Mouse (Mus musculus) limb, embryonic 11.5 days (tissue): ENCODE results near the gene Ropn1. TPM values are rescaled to one million over a fixed set of nuclear protein-coding genes. Genes with fewer than 3 reads are reported as not detected.
"Not testable (repeated sequence)": the region's sequence is repeated elsewhere in the genome, so short reads cannot be mapped to it uniquely, and the experiment has no call there.

ENCODE experiments used
- ATAC-seq: fragments of 200-750 bp; cut with Nextera tagmentation; 2 replicates; pipeline ENCODE4 v1.8.0; 2017; ENCODE audit warnings: low read depth; ENCODE audit not compliant: insufficient number of reproducible peaks, low FRiP score, low TSS enrichment
- DNase-seq: peaks from one replicate; pipeline ENCODE4 v3.0.0-alpha.2; 2015; ENCODE audit warnings: low spot score
- H3K27ac ChIP-seq: fragments of 300-500 bp; sonication (generic); replicated peaks from 2 replicates; pipeline ENCODE4 v1.5.1; 2014; ENCODE audit warnings: low read depth, mild to moderate bottlenecking, low read length
- H3K27me3 ChIP-seq: fragments of 300-500 bp; sonication (generic); 2 replicates; pipeline ENCODE4 v1.6.1; 2014; ENCODE audit warnings: mild to moderate bottlenecking, low read length, mixed read lengths; ENCODE audit not compliant: control insufficient read depth, insufficient read depth
- H3K36me3 ChIP-seq: fragments of 300-500 bp; sonication (generic); 2 replicates; pipeline ENCODE4 v1.6.1; 2014; ENCODE audit warnings: mild to moderate bottlenecking, low read length, moderate library complexity, mixed read lengths; ENCODE audit not compliant: control insufficient read depth, insufficient read depth
- H3K4me1 ChIP-seq: fragments of 300-500 bp; sonication (generic); 2 replicates; pipeline ENCODE4 v1.6.1; 2014; ENCODE audit warnings: low read length, mixed read lengths; ENCODE audit not compliant: control insufficient read depth, insufficient read depth
- H3K4me2 ChIP-seq: fragments of 300-500 bp; sonication (generic); 2 replicates; pipeline ENCODE4 v1.6.1; 2014; ENCODE audit warnings: low read depth, mild to moderate bottlenecking, moderate library complexity; ENCODE audit not compliant: severe bottlenecking
- H3K4me3 ChIP-seq: fragments of 300-500 bp; sonication (generic); 2 replicates; pipeline ENCODE4 v1.5.1; 2014; ENCODE audit warnings: low read depth, low read length
- H3K9ac ChIP-seq: fragments of 300-500 bp; sonication (generic); 2 replicates; pipeline ENCODE4 v1.6.1; 2014; ENCODE audit warnings: mild to moderate bottlenecking, low read length
- H3K9me3 ChIP-seq: fragments of 300-500 bp; sonication (generic); 2 replicates; pipeline ENCODE4 v1.6.1; 2016; ENCODE audit warnings: low read length; ENCODE audit not compliant: control insufficient read depth
- WGBS: fragments of 180-500 bp; shearing (Covaris S2); extraction: QIAGEN DNeasy Blood & Tissue Kit; methylation state at CpG from one replicate; pipeline ENCODE4 v1.1.7; 2014; 5-methylcytosine and 5-hydroxymethylcytosine counted together
- polyA plus RNA-seq: library from polyadenylated mRNA; unstranded; fragments of >200 nt; fragmentation: Nextera tagmentation; extraction: Ambion mirVana; gene quantifications from 2 replicates; pipeline ENCODE4 v1.2.1, GENCODE M21; 2014

Ropn1 gene
- polyA plus RNA-seq, 1 experiment from 2014 or later: not detected

GRCm38 (mm10) chr16:34694477-34694876, 44.8 kb downstream of the Ropn1 start:
- WGBS: 96% methylated on average over 6 of the region's 7 CpGs

GRCm38 (mm10) chr16:34698721-34699120, 49.0 kb downstream of the Ropn1 start:
- ATAC-seq, H3K4me2 ChIP-seq, H3K27ac ChIP-seq, H3K27me3 ChIP-seq, H3K36me3 ChIP-seq, DNase-seq, H3K4me1 ChIP-seq, H3K9ac ChIP-seq, H3K9me3 ChIP-seq, H3K4me3 ChIP-seq: not testable (repeated sequence)
- 84% methylated on average over 3 of the region's 3 CpGs for WGBS

More at GRCm38 (mm10) chr16:34694477-34694876, 44.8 kb downstream of the Ropn1 start:
- Histone ChIP-seq H3K4me2 (no peak overlapping the region), H3K9ac (no peak overlapping the region), H3K9me3 (no peaks in the 10 kb centered on the region), H3K27me3 (no peaks in the 10 kb centered on the region), H3K27ac (no peak overlapping the region), H3K4me1 (0 out of 2 replicates have a peak, but pooled peaks cover 4% of the 10 kb centered on the region), H3K4me3 (no peak overlapping the region), H3K36me3 (no peaks in the 10 kb centered on the region)
- ATAC-seq (no peak), DNase-seq (no peak)

GRCm38 (mm10) chr16:34700165-34700827, 50.6 kb downstream of the Ropn1 start:
- Histone ChIP-seq H3K9ac (no peak overlapping the region), H3K36me3 (no peaks in the 10 kb centered on the region), H3K4me3 (no peak overlapping the region), H3K27ac (no peak overlapping the region), H3K27me3 (no peaks in the 10 kb centered on the region), H3K9me3 (no peaks in the 10 kb centered on the region), H3K4me2 (no peak overlapping the region), H3K4me1 (no peaks in the 10 kb centered on the region)
- DNase-seq (peak; percentile 83), ATAC-seq (peak; percentile 54; the same call in 1 of the 2 replicates)
- WGBS: 32% methylated on average over 7 of the region's 7 CpGs

- Histone ChIP-seq H3K4me1 (no peaks in the 10 kb centered on the region), H3K27ac (no peak overlapping the region), H3K4me2 (no peak overlapping the region), H3K27me3 (no peaks in the 10 kb centered on the region), H3K9ac (no peak overlapping the region), H3K36me3 (no peaks in the 10 kb centered on the region; the same call in 1 of the 2 replicates), H3K9me3 (no peaks in the 10 kb centered on the region), H3K4me3 (no peak overlapping the region)
- WGBS: 88% methylated on average over 6 of the region's 6 CpGs
- DNase-seq: no peak
- no peak for ATAC-seq
Measured at GRCm38 (mm10) chr16:34700828-34701216, 51.1 kb downstream of the Ropn1 start.

- no peak overlapping the region for H3K9ac ChIP-seq
- H3K27ac ChIP-seq: no peak overlapping the region
- no peak overlapping the region for H3K4me2 ChIP-seq
- ATAC-seq: no peak
- 92% methylated on average over 2 of the region's 2 CpGs for WGBS
- no peak for DNase-seq
- H3K4me3 ChIP-seq: no peak overlapping the region
- peaks cover 2% of the 10 kb centered on the region; the same call in 1 of the 2 replicates for H3K36me3 ChIP-seq
- H3K27me3 ChIP-seq: no peaks in the 10 kb centered on the region
- H3K9me3 ChIP-seq: no peaks in the 10 kb centered on the region
- H3K4me1 ChIP-seq: no peaks in the 10 kb centered on the region
Measured at GRCm38 (mm10) chr16:34706019-34706418, 56.3 kb downstream of the Ropn1 start.

- Histone ChIP-seq H3K27ac (no peak overlapping the region), H3K4me2 (no peak overlapping the region), H3K4me1 (no peaks in the 10 kb centered on the region), H3K36me3 (peaks cover 2% of the 10 kb centered on the region; the same call in 1 of the 2 replicates), H3K27me3 (no peaks in the 10 kb centered on the region), H3K9ac (no peak overlapping the region), H3K4me3 (no peak overlapping the region), H3K9me3 (no peaks in the 10 kb centered on the region)
- WGBS: 93% methylated on average over 7 of the region's 7 CpGs
- no peak for ATAC-seq
- DNase-seq: no peak
Measured at GRCm38 (mm10) chr16:34706487-34706946, 56.8 kb downstream of the Ropn1 start.

- ATAC-seq: no peak
- Histone ChIP-seq H3K27ac (no peak overlapping the region), H3K36me3 (peaks cover 4% of the 10 kb centered on the region; the same call in 1 of the 2 replicates), H3K27me3 (no peaks in the 10 kb centered on the region), H3K4me1 (no peaks in the 10 kb centered on the region), H3K4me3 (no peak overlapping the region), H3K4me2 (no peak overlapping the region), H3K9me3 (no peaks in the 10 kb centered on the region), H3K9ac (no peak overlapping the region)
- DNase-seq: no peak
- 80% methylated on average over 3 of the region's 3 CpGs for WGBS
Measured at GRCm38 (mm10) chr16:34711481-34711880, 61.8 kb downstream of the Ropn1 start.

- no peak overlapping the region for H3K27ac ChIP-seq
- DNase-seq (no peak), ATAC-seq (no peak)
- H3K4me2 ChIP-seq: no peak overlapping the region
- H3K4me3 ChIP-seq: no peak overlapping the region
- no peak overlapping the region for H3K9ac ChIP-seq
- no peaks in the 10 kb centered on the region for H3K9me3 ChIP-seq
- 94% methylated on average over 3 of the region's 3 CpGs for WGBS
- no peaks in the 10 kb centered on the region for H3K36me3 ChIP-seq
- H3K27me3 ChIP-seq: no peaks in the 10 kb centered on the region
- no peaks in the 10 kb centered on the region for H3K4me1 ChIP-seq
Measured at GRCm38 (mm10) chr16:34725156-34725555, 75.4 kb downstream of the Ropn1 start.
